Mouse (Mus musculus): ENCODE measurements around the gene Pik3ap1.
"Not testable (repeated sequence)": the region's sequence is repeated elsewhere in the genome, so short reads cannot be mapped to it uniquely, and the experiment has no call there.

Pik3ap1 gene

GRCm38 (mm10) chr19:41384922-41385508 lies at the start of gene Pik3ap1:
Gene Pik3ap1, minus strand, starts transcription at chr19:41385102.
- DNase-seq, result peak; percentile 22

GRCm38 (mm10) chr19:41431512-41432164 lies 46.7 kb upstream of the Pik3ap1 start:
- DNase-seq, result not testable (repeated sequence)

- DNase-seq, result not testable (repeated sequence)
Measured at GRCm38 (mm10) chr19:41425927-41426772, 41.2 kb upstream of the Pik3ap1 start.

- DNase-seq, result no peak
Measured at GRCm38 (mm10) chr19:41421264-41421663, 36.4 kb upstream of the Pik3ap1 start.

GRCm38 (mm10) chr19:41418786-41419185 lies 33.9 kb upstream of the Pik3ap1 start:
- no peak for DNase-seq

- DNase-seq, result no peak
Measured at GRCm38 (mm10) chr19:41417995-41418394, 33.1 kb upstream of the Pik3ap1 start.

GRCm38 (mm10) chr19:41416201-41416600 lies 31.3 kb upstream of the Pik3ap1 start:
- no peak for DNase-seq

GRCm38 (mm10) chr19:41402603-41403002 lies 17.7 kb upstream of the Pik3ap1 start:
- DNase-seq, result no peak

- no peak for DNase-seq
Measured at GRCm38 (mm10) chr19:41390856-41391255, 6.0 kb upstream of the Pik3ap1 start.

GRCm38 (mm10) chr19:41389351-41389750 lies 4.4 kb upstream of the Pik3ap1 start:
- no peak for DNase-seq

- no peak for DNase-seq
Measured at GRCm38 (mm10) chr19:41388242-41388641, 3.3 kb upstream of the Pik3ap1 start.

GRCm38 (mm10) chr19:41387262-41387661 lies 2.4 kb upstream of the Pik3ap1 start:
- no peak for DNase-seq

GRCm38 (mm10) chr19:41384406-41384851 lies 473 bp downstream of the Pik3ap1 start:
- DNase-seq, result no peak

- DNase-seq, result no peak
Measured at GRCm38 (mm10) chr19:41382391-41382978, 2.4 kb downstream of the Pik3ap1 start.

- no peak for DNase-seq
Measured at GRCm38 (mm10) chr19:41381581-41382239, 3.2 kb downstream of the Pik3ap1 start.

GRCm38 (mm10) chr19:41379195-41379594 lies 5.7 kb downstream of the Pik3ap1 start:
- DNase-seq, result no peak

- DNase-seq, result no peak
Measured at GRCm38 (mm10) chr19:41375791-41376190, 9.1 kb downstream of the Pik3ap1 start.

GRCm38 (mm10) chr19:41375096-41375495 lies 9.8 kb downstream of the Pik3ap1 start:
- DNase-seq, result no peak

GRCm38 (mm10) chr19:41374658-41375057 lies 10.2 kb downstream of the Pik3ap1 start:
- DNase-seq, result no peak

GRCm38 (mm10) chr19:41372322-41372721 lies 12.6 kb downstream of the Pik3ap1 start:
- DNase-seq, result no peak

GRCm38 (mm10) chr19:41371373-41371772 lies 13.5 kb downstream of the Pik3ap1 start:
- DNase-seq, result no peak

GRCm38 (mm10) chr19:41369557-41370460 lies 15.1 kb downstream of the Pik3ap1 start:
- DNase-seq, result no peak

Measured in right cerebral cortex, postnatal 14 days (tissue).